Mouse (Mus musculus): ENCODE data around the gene Dnah12.
"Not testable (repeated sequence)": the region's sequence is repeated elsewhere in the genome, so short reads cannot be mapped to it uniquely, and the experiment has no call there.

Gene Dnah12

DNA sequence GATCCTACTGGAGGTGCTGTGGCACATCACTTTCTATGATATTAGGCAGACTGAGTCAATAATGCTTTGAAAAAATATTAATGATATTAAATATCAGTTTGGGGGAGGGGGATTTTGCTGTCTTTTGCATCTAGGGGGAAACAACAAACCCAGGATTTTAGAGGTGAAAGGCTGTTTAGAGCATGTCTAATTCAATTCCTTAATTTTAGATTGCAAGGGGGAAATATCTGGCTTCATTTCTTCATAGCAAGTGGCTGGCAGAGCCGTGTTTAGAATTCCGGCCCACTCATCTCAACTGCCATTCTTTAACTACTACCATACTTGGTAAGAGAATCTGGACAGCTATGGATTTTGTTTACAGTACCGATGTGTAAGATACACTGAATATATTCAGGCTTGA is at the start of gene Dnah12:
Gene Dnah12, plus strand, starts transcription at position 301 of the 400 bp plus-strand sequence.
- DNase-seq (ENCODE audit: extremely low spot score) = no peak

- DNase-seq (ENCODE audit: extremely low spot score) = no peak
Observed at GRCm38 (mm10) chr14:26645989-26646650, 47.0 kb upstream of the Dnah12 start.

- DNase-seq (ENCODE audit: extremely low spot score) = no peak
Observed at GRCm38 (mm10) chr14:26647811-26648210, 45.3 kb upstream of the Dnah12 start.

DNA sequence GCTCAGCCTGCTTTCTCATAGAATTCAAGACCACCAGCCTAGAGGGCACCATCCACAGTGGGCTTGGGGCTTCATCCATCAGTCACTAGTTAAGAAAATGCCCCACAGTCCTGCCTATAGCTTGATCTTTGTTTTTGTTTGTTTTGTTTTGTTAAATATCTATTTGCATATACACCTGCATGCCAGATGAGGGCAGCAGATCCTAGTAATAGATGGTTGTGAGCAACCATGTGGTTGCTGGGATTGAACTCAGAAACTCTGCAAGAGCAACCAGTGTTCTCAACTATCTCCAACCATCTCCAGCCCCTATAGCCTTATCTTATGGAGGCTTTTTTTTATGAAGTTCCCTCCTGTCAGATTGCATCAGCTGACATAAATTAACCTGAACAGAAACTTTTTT is 41.2 kb upstream of the Dnah12 start:
- no peak for DNase-seq (ENCODE audit: extremely low spot score)

- DNase-seq (ENCODE audit: extremely low spot score) = no peak
Observed at GRCm38 (mm10) chr14:26658178-26658577, 34.9 kb upstream of the Dnah12 start.

DNA sequence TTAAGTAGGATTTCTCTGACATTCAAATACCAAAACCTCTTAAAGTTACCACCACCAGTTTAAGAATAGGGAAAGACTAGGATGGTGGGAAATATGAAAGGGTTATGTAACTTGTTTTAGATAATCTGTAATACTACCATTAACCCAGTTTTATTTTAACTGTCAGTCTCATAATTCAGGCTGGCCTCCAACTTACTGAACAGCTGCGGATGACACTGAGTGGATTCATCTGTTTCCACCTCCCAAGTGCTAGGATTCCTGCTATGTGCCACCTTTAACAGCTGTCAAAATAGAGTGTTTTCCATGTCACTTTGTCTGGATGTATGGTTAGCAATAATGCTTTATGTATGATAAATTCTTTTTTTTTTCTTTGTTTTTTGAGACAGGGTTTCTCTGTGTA is 32.8 kb upstream of the Dnah12 start:
- DNase-seq (ENCODE audit: extremely low spot score) = no peak

- no peak for DNase-seq (ENCODE audit: extremely low spot score)
Observed at GRCm38 (mm10) chr14:26662016-26662415, 31.1 kb upstream of the Dnah12 start.

DNA sequence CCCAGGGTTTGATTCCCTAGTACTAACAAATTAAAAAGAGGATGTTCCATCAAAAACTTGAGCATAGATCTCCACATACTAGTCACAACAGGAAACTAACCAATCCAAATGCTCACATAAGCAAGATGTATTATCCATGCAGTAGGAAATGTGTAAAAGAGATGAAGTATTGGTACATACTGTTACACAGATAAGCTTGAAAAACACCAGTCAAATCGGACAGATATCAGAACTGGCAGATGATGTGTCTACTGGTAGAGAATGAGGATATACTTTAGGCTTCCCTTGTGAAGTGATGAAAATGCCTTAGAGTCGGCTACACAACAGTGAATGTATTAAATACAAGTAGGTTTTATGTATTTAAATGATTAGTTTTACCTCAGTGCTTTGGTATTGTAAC is 30.6 kb upstream of the Dnah12 start:
- no peak for DNase-seq (ENCODE audit: extremely low spot score)

GRCm38 (mm10) chr14:26663851-26664250 is 29.2 kb upstream of the Dnah12 start:
- no peak for DNase-seq (ENCODE audit: extremely low spot score)

DNA sequence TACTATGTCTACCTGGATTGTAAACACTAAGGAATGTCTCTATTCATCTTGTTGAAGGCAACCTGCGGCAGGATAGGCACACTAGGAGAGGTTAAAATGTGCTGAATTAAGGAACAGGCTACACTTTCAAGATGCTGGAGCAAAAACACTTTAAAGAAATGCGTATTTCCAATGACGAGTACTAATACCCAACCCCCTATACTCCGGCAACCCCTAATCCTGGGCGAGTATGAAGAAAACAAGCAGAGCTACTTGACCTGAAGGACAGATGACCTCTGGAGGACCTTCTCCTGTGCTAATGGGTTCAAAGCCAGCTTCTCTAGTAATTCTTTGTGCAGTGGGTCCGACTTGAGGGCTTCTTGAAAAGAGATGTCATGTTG is 25.1 kb upstream of the Dnah12 start:
- no peak for DNase-seq (ENCODE audit: extremely low spot score)

GRCm38 (mm10) chr14:26668371-26669291 is 24.4 kb upstream of the Dnah12 start:
- peak; percentile 32 for DNase-seq (ENCODE audit: extremely low spot score)

- peak; percentile 90 for DNase-seq (ENCODE audit: extremely low spot score)
Observed at GRCm38 (mm10) chr14:26669292-26670073, 23.6 kb upstream of the Dnah12 start, which contains the start of gene Pde12. Pde12 (minus strand) TSS chr14:26669883.

DNA sequence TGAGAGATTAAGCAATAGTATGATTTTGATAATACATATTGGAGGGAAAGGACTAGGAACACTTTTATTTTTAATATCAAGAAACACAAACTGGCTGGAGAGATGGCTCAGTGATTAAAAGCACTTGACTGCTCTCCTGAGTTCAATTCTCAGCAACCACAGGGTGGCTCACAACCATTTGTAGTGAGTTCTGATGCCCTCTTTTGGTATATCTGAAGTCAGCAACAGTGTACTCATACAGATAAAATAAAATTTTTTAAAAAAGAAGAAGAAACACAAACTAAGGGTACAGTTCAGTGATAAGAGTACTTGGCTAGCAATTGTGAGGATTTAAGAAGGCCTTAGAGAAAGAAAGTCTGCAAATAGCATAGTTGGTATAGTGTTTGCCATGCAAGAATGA is 22.1 kb upstream of the Dnah12 start:
- no peak for DNase-seq (ENCODE audit: extremely low spot score)

- DNase-seq (ENCODE audit: extremely low spot score) = not testable (repeated sequence)
Observed at GRCm38 (mm10) chr14:26671870-26672615, 21.0 kb upstream of the Dnah12 start.

- DNase-seq (ENCODE audit: extremely low spot score) = not testable (repeated sequence)
Observed at GRCm38 (mm10) chr14:26674476-26675169, 18.5 kb upstream of the Dnah12 start.

GRCm38 (mm10) chr14:26675371-26675770 is 17.7 kb upstream of the Dnah12 start:
- DNase-seq (ENCODE audit: extremely low spot score) = peak; percentile 15

DNA sequence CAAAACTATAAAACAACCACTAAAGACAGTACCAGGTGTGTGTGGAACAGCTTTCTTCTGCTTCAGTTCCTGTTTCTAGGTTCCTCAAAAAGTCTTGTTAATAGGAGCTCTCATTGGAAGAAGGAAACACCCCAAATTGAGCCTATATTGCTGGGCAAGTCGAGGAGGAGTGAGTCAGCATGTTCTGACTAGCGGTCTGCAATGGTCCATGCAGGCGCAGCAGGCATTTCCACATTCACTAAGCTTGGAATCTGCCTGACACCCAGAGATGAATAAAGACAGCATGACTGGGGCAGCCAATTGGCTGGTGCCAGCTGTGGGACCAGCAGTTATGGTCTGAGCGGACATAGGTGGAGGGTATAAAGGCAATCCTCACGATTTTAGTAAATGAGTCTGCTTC is 17.3 kb upstream of the Dnah12 start:
- no peak for DNase-seq (ENCODE audit: extremely low spot score)

DNA sequence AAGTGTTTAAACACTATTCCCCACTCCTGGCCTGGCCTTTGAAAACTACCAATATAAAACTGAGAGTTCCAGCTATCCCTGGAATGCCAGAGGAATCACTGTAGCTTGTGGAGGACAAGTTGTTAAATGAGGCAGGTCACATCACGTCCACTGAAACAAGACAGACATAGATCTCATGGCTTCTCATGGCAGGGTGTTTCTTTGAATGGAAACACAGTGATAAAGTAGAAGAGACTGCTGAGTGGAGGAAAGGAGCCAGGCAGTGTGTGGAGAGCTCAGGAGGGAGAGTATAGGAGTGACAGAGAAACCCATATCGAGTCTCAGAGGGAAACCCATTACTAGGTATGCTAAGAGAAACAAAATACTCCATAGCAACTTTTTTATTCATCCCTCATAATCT is 2.3 kb upstream of the Dnah12 start:
- DNase-seq (ENCODE audit: extremely low spot score) = no peak

DNA sequence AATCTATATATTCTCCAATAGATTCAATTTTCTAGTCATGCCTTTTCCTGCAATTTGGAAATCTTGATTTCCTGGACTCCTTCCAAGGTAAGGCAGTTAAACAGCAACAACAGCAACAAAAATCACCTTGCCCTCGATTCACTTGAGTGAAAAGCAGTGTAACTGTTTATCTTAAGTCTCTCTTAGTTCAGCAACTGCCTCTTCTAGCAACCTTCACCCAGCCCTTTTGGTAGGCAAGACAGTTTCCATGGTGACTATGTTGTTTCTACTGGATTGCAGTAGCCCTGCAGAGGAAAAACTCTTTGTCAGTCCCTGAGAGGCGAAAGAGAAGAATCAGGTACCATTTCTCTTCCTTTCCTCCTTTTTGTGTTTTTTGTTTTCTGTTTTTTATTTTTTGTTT is 1.7 kb upstream of the Dnah12 start:
- DNase-seq (ENCODE audit: extremely low spot score) = no peak

- DNase-seq (ENCODE audit: extremely low spot score) = peak; percentile 7
Observed at GRCm38 (mm10) chr14:26697912-26698311, 4.8 kb downstream of the Dnah12 start.

- DNase-seq (ENCODE audit: extremely low spot score) = not testable (repeated sequence)
Observed at GRCm38 (mm10) chr14:26705246-26705645, 12.2 kb downstream of the Dnah12 start.
